Mouse (Mus musculus) erythroblast, embryonic 14.5 days (primary cell): ENCODE measurements around the gene Pkd1l3.

Experiments
- GATA1 ChIP-seq: IDR thresholded peaks from 2 replicates; pipeline ENCODE4 v1.6.1; 2012; ENCODE audit warnings: low read length, inconsistent platforms, mixed read lengths
- TAL1 ChIP-seq: IDR thresholded peaks from 3 replicates; pipeline ENCODE4 v1.6.1; 2012; ENCODE audit warnings: low read length, inconsistent platforms, mixed read lengths

DNA sequence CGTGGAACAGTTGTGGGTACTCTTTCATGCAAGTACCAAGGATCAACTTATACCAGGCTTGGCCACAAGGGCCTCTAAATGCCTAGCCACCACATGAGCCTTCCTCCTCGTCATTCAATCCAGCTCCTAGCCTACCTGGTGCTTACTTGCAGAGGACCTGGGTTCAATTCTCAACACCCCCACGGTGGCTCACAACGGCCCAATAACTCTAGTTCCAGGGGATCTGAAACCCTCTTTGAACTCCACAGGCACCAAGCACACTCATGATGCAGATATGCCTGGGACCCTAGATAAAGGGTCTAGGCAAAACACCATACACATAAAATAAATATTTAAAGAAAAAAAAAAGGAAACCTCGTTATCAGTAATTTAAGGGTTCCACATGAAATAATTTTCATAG lies 77.5 kb downstream of the Pkd1l3 start:
- TF ChIP-seq GATA1 (no peak), TAL1 (no peak)
